Mouse (Mus musculus) inflammation-experienced regulatory T-cells, adult 6 months (primary cell): ENCODE data around the gene Tmem37. TPM values are rescaled to one million over a fixed set of nuclear protein-coding genes. Genes with fewer than 3 reads are reported as not detected.
A peak's percentile ranks its signal among the peaks of the same experiment; 100 is the strongest.

Source experiments
- ATAC-seq: one replicate; pipeline ENCODE4 v1.8.0; 2017
- polyA plus RNA-seq, 3 experiments: library from polyadenylated mRNA; unstranded; fragments of 100-300 nt; shearing (Covaris generic); gene quantifications; one replicate each; pipeline ENCODE4 v1.2.1; 2017

Gene Tmem37
- polyA plus RNA-seq = 1 to 10 TPM in 1 of 3 experiments, under 1 TPM in 2; 0.86 to 4.5 (median 0.91) TPM

GRCm38 (mm10) chr1:120073519-120074306, at the start of gene Tmem37:
TSS of gene Tmem37 (minus strand) at chr1:120074074.
- ATAC-seq = peak; percentile 47

GRCm38 (mm10) chr1:120122634-120123383, 48.9 kb upstream of the Tmem37 start:
- no peak for ATAC-seq

- ATAC-seq = no peak
These were observed 48.2 kb upstream of the Tmem37 start for GRCm38 (mm10) chr1:120121930-120122530.

- ATAC-seq = peak; percentile 97
These were observed 47.3 kb upstream of the Tmem37 start, which contains the start of the genes Dbi and 3110009E18Rik for GRCm38 (mm10) chr1:120120969-120121811. TSS of gene Dbi (minus strand) at chr1:120121078. TSS of gene 3110009E18Rik (plus strand) at chr1:120121187.

- ATAC-seq = peak; percentile 45
These were observed 46.5 kb upstream of the Tmem37 start for GRCm38 (mm10) chr1:120120141-120120968.

GRCm38 (mm10) chr1:120119389-120119788, 45.5 kb upstream of the Tmem37 start:
- no peak for ATAC-seq

- ATAC-seq = no peak
These were observed 45.0 kb upstream of the Tmem37 start for GRCm38 (mm10) chr1:120118854-120119253.

- ATAC-seq = no peak
These were observed 42.2 kb upstream of the Tmem37 start for GRCm38 (mm10) chr1:120116106-120116505.

GRCm38 (mm10) chr1:120115671-120116081, 41.8 kb upstream of the Tmem37 start:
- no peak for ATAC-seq

GRCm38 (mm10) chr1:120112251-120113187, 38.6 kb upstream of the Tmem37 start:
- no peak for ATAC-seq

- no peak for ATAC-seq
These were observed 37.9 kb upstream of the Tmem37 start for GRCm38 (mm10) chr1:120111766-120112165.

GRCm38 (mm10) chr1:120109741-120110432, 36.0 kb upstream of the Tmem37 start:
- no peak for ATAC-seq

- no peak for ATAC-seq
These were observed 31.7 kb upstream of the Tmem37 start for GRCm38 (mm10) chr1:120105556-120105959.

- no peak for ATAC-seq
These were observed 27.3 kb upstream of the Tmem37 start for GRCm38 (mm10) chr1:120101227-120101609.

GRCm38 (mm10) chr1:120100456-120101226, 26.8 kb upstream of the Tmem37 start:
- no peak for ATAC-seq

GRCm38 (mm10) chr1:120099483-120099882, 25.6 kb upstream of the Tmem37 start:
- ATAC-seq = peak; percentile 30

GRCm38 (mm10) chr1:120098327-120098726, 24.5 kb upstream of the Tmem37 start:
- peak; percentile 44 for ATAC-seq

- no peak for ATAC-seq
These were observed 21.0 kb upstream of the Tmem37 start for GRCm38 (mm10) chr1:120094920-120095319.
